Mouse (Mus musculus): ENCODE measurements around the gene Klf16. TPM values are rescaled to one million over a fixed set of nuclear protein-coding genes. Genes with fewer than 3 reads are reported as not detected.
A peak's percentile ranks its signal among the peaks of the same experiment; 100 is the strongest.

The Klf16 gene
- polyA plus RNA-seq, 1 experiment from 2014 or later, result 4.8 TPM

GRCm38 (mm10) chr10:80535711-80536110 lies 41.4 kb downstream of the Klf16 start:
- Histone ChIP-seq H3K27me3 (replicated peaks; ENCODE audit: control insufficient read depth, insufficient read depth, low read length) (peaks cover 20% of the 10 kb centered on the region), H3K4me2 (replicated peaks; ENCODE audit: low read depth) (peak overlapping the region; percentile 38; the same call in 1 of the 2 replicates), H3K9ac (ENCODE audit: low read depth, low read length) (no peak overlapping the region), H3K4me1 (replicated peaks; ENCODE audit: control insufficient read depth, insufficient read depth, low read length) (no peaks in the 10 kb centered on the region; the same call in 1 of the 2 replicates), H3K36me3 (ENCODE audit: control insufficient read depth, insufficient read depth) (no peaks in the 10 kb centered on the region), H3K9me3 (ENCODE audit: control insufficient read depth) (no peaks in the 10 kb centered on the region), H3K4me3 (ENCODE audit: low read depth, low read length) (peak overlapping the region; percentile 9; the same call in 1 of the 2 replicates), H3K27ac (ENCODE audit: low read depth, low read length) (no peak overlapping the region)
- no peak for ATAC-seq
- TF ChIP-seq CTCF (IDR thresholded peaks at IDR 0.05; ENCODE audit: low read depth), result no peak
- WGBS, result 16% methylated on average over 13 of the region's 13 CpGs

- no peak overlapping the region for H3K27ac ChIP-seq (ENCODE audit: low read depth, low read length)
- WGBS, result 8% methylated on average over 14 of the region's 14 CpGs
- peak overlapping the region; percentile 9; the same call in 1 of the 2 replicates for H3K4me3 ChIP-seq (ENCODE audit: low read depth, low read length)
- H3K4me1 ChIP-seq (replicated peaks; ENCODE audit: control insufficient read depth, insufficient read depth, low read length), result no peaks in the 10 kb centered on the region; the same call in 1 of the 2 replicates
- H3K9ac ChIP-seq (ENCODE audit: low read depth, low read length), result no peak overlapping the region
- peak overlapping the region; percentile 38 for H3K4me2 ChIP-seq (replicated peaks; ENCODE audit: low read depth)
- H3K27me3 ChIP-seq (replicated peaks; ENCODE audit: control insufficient read depth, insufficient read depth, low read length), result peaks cover 20% of the 10 kb centered on the region
- H3K9me3 ChIP-seq (ENCODE audit: control insufficient read depth), result no peaks in the 10 kb centered on the region
- TF ChIP-seq CTCF (IDR thresholded peaks at IDR 0.05; ENCODE audit: low read depth), result no peak
- no peaks in the 10 kb centered on the region for H3K36me3 ChIP-seq (ENCODE audit: control insufficient read depth, insufficient read depth)
- ATAC-seq, result no peak
Measured at GRCm38 (mm10) chr10:80535071-80535470, 42.0 kb downstream of the Klf16 start.

- WGBS, result 11% methylated on average over 7 of the region's 7 CpGs
- H3K27ac ChIP-seq (ENCODE audit: low read depth, low read length), result no peak overlapping the region
- H3K27me3 ChIP-seq (replicated peaks; ENCODE audit: control insufficient read depth, insufficient read depth, low read length), result peaks cover 20% of the 10 kb centered on the region
- H3K4me3 ChIP-seq (ENCODE audit: low read depth, low read length), result no peak overlapping the region
- no peaks in the 10 kb centered on the region; the same call in 1 of the 2 replicates for H3K4me1 ChIP-seq (replicated peaks; ENCODE audit: control insufficient read depth, insufficient read depth, low read length)
- no peak for TF ChIP-seq CTCF (IDR thresholded peaks at IDR 0.05; ENCODE audit: low read depth)
- H3K4me2 ChIP-seq (replicated peaks; ENCODE audit: low read depth), result no peak overlapping the region
- no peak overlapping the region for H3K9ac ChIP-seq (ENCODE audit: low read depth, low read length)
- no peaks in the 10 kb centered on the region for H3K9me3 ChIP-seq (ENCODE audit: control insufficient read depth)
- ATAC-seq, result 0 out of 2 replicates have a peak, but pooled peaks have one; percentile 31
- no peaks in the 10 kb centered on the region for H3K36me3 ChIP-seq (ENCODE audit: control insufficient read depth, insufficient read depth)
Measured at GRCm38 (mm10) chr10:80533704-80534103, 43.4 kb downstream of the Klf16 start.

GRCm38 (mm10) chr10:80532783-80533182 lies 44.3 kb downstream of the Klf16 start:
- Histone ChIP-seq H3K4me2 (replicated peaks; ENCODE audit: low read depth) (no peak overlapping the region), H3K9ac (ENCODE audit: low read depth, low read length) (no peak overlapping the region), H3K4me1 (replicated peaks; ENCODE audit: control insufficient read depth, insufficient read depth, low read length) (no peaks in the 10 kb centered on the region; the same call in 1 of the 2 replicates), H3K27ac (ENCODE audit: low read depth, low read length) (no peak overlapping the region), H3K36me3 (ENCODE audit: control insufficient read depth, insufficient read depth) (no peaks in the 10 kb centered on the region), H3K27me3 (replicated peaks; ENCODE audit: control insufficient read depth, insufficient read depth, low read length) (peaks cover 20% of the 10 kb centered on the region), H3K4me3 (ENCODE audit: low read depth, low read length) (no peak overlapping the region), H3K9me3 (ENCODE audit: control insufficient read depth) (no peaks in the 10 kb centered on the region)
- ATAC-seq, result no peak
- TF ChIP-seq CTCF (IDR thresholded peaks at IDR 0.05; ENCODE audit: low read depth), result no peak
- 89% methylated on average over 11 of the region's 11 CpGs for WGBS

DNA sequence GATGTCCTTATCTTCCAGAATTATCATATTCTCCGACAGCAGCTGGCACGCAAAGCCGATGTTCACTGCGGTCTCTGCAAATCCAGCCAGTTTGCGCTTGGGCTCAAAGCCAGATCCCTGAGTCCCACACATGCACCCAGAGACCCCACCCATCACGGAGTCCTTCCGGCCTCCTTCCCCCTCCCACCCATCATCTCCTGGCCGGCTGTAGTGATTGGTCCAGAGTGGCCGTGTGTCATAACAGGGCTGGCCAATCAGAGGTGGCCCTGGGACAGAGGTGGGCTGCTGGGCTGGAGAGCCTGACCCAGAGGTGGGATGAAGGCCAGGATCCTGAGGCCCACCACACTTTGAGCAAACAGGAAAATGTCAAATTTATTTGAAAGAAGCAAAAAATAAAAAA lies 50.9 kb downstream of the Klf16 start:
- Histone ChIP-seq H3K27me3 (replicated peaks; ENCODE audit: control insufficient read depth, insufficient read depth, low read length) (no peaks in the 10 kb centered on the region), H3K4me2 (replicated peaks; ENCODE audit: low read depth) (no peak overlapping the region), H3K9me3 (ENCODE audit: control insufficient read depth) (no peaks in the 10 kb centered on the region), H3K4me1 (replicated peaks; ENCODE audit: control insufficient read depth, insufficient read depth, low read length) (no peaks in the 10 kb centered on the region), H3K36me3 (ENCODE audit: control insufficient read depth, insufficient read depth) (no peaks in the 10 kb centered on the region), H3K27ac (ENCODE audit: low read depth, low read length) (no peak overlapping the region), H3K9ac (ENCODE audit: low read depth, low read length) (no peak overlapping the region), H3K4me3 (ENCODE audit: low read depth, low read length) (no peak overlapping the region)
- ATAC-seq, result peak; percentile 46; the same call in 1 of the 2 replicates
- TF ChIP-seq CTCF (IDR thresholded peaks at IDR 0.05; ENCODE audit: low read depth), result no peak
- WGBS, result 30% methylated on average over 9 of the region's 9 CpGs

DNA sequence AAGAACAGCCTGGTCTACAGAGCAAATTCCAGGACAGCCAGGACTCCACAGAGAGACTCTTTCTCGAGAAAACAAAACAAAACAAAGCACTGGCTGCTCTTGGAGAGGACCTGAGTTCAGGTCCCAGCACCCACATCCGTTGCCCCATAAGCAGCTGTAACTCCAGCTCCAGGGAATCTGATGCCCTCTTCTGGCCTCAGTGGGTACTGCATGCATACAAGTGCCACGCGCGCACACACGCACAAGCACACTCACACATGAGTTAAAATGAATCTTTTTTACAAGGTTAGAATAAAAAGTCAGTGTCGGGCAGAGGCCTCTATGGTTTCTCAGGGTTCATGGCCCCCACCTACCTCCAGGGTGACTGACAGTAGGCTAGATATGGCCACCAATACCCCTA lies 53.8 kb downstream of the Klf16 start:
- Histone ChIP-seq H3K4me2 (replicated peaks; ENCODE audit: low read depth) (no peak overlapping the region), H3K9me3 (ENCODE audit: control insufficient read depth) (no peaks in the 10 kb centered on the region), H3K27ac (ENCODE audit: low read depth, low read length) (no peak overlapping the region), H3K4me3 (ENCODE audit: low read depth, low read length) (no peak overlapping the region), H3K4me1 (replicated peaks; ENCODE audit: control insufficient read depth, insufficient read depth, low read length) (no peaks in the 10 kb centered on the region), H3K27me3 (replicated peaks; ENCODE audit: control insufficient read depth, insufficient read depth, low read length) (peaks cover 3% of the 10 kb centered on the region; the same call in 1 of the 2 replicates), H3K36me3 (ENCODE audit: control insufficient read depth, insufficient read depth) (no peaks in the 10 kb centered on the region), H3K9ac (ENCODE audit: low read depth, low read length) (no peak overlapping the region)
- ATAC-seq, result no peak
- TF ChIP-seq CTCF (IDR thresholded peaks at IDR 0.05; ENCODE audit: low read depth), result peak; percentile 51
- 91% methylated on average over 7 of the region's 7 CpGs for WGBS

DNA sequence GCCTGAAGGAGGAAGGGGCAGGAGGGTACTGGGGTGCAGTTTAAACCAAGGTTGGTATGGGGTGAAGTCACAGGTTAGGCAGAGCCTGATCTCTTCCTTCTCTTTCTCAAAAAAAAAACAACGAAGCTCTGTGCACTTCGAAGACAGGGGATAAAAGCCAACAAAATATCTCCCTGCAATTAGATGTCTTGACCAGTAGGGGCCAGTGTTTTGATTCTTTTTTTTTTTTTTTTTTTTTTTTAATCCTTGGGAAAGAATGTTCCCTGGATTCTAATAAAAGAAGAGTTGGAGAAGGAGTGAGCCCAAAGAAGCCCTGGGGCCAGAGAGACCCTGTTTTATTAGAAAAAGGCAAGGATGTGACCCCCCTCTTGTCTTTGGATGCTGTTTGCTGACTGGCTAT lies 57.8 kb downstream of the Klf16 start:
- H3K27me3 ChIP-seq (replicated peaks; ENCODE audit: control insufficient read depth, insufficient read depth, low read length), result peaks cover 13% of the 10 kb centered on the region
- no peak for ATAC-seq
- no peaks in the 10 kb centered on the region for H3K4me1 ChIP-seq (replicated peaks; ENCODE audit: control insufficient read depth, insufficient read depth, low read length)
- TF ChIP-seq CTCF (IDR thresholded peaks at IDR 0.05; ENCODE audit: low read depth), result peak; percentile 41
- no peak overlapping the region for H3K4me2 ChIP-seq (replicated peaks; ENCODE audit: low read depth)
- no peaks in the 10 kb centered on the region for H3K9me3 ChIP-seq (ENCODE audit: control insufficient read depth)
- H3K27ac ChIP-seq (ENCODE audit: low read depth, low read length), result no peak overlapping the region
- no peak overlapping the region for H3K4me3 ChIP-seq (ENCODE audit: low read depth, low read length)
- no peak overlapping the region for H3K9ac ChIP-seq (ENCODE audit: low read depth, low read length)
- H3K36me3 ChIP-seq (ENCODE audit: control insufficient read depth, insufficient read depth), result no peaks in the 10 kb centered on the region
- 79% methylated on average over 2 of the region's 2 CpGs for WGBS

Small RNA genes within 50 kb of the gene (microRNA-seq; reads per million reads assigned to microRNA genes)
- gene Mir6912, result not detected

Other genes with a start within 250 kb of the Klf16 start
- 13.1 and 18.8 TPM in 2 replicates for gene Pcsk4, start 247.8 kb downstream of the Klf16 start, polyA plus RNA-seq (2015; fragmentation: Nextera tagmentation; extraction: Ambion mirVana)
- 261 and 282 TPM in 2 replicates for gene Reep6, start 247.4 kb downstream of the Klf16 start, polyA plus RNA-seq (2015; fragmentation: Nextera tagmentation; extraction: Ambion mirVana)
- 46.7 and 50.4 TPM in 2 replicates for gene Adamtsl5, start 228.9 kb downstream of the Klf16 start, polyA plus RNA-seq (2015; fragmentation: Nextera tagmentation; extraction: Ambion mirVana)
- gene Plk5, start 220.9 kb downstream of the Klf16 start, polyA plus RNA-seq (2015; fragmentation: Nextera tagmentation; extraction: Ambion mirVana), result 0.09 and 0.20 TPM in 2 replicates
- 3.2 and 4.2 TPM in 2 replicates for gene Mex3d, start 189.7 kb downstream of the Klf16 start, polyA plus RNA-seq (2015; fragmentation: Nextera tagmentation; extraction: Ambion mirVana)
- 48.0 and 51.0 TPM in 2 replicates for gene Mbd3, start 177.8 kb downstream of the Klf16 start, polyA plus RNA-seq (2015; fragmentation: Nextera tagmentation; extraction: Ambion mirVana)
- gene Uqcr11, start 170.5 kb downstream of the Klf16 start, polyA plus RNA-seq (2015; fragmentation: Nextera tagmentation; extraction: Ambion mirVana), result 1,032 and 1,082 TPM in 2 replicates
- 34.1 and 34.5 TPM in 2 replicates for gene Tcf3, start 143.7 kb downstream of the Klf16 start, polyA plus RNA-seq (2015; fragmentation: Nextera tagmentation; extraction: Ambion mirVana)
- gene Onecut3, start 82.5 kb downstream of the Klf16 start, polyA plus RNA-seq (2015; fragmentation: Nextera tagmentation; extraction: Ambion mirVana), result 0.05 and 0.09 TPM in 2 replicates
- 0.03 TPM in 2 replicates for gene Atp8b3, start 38.2 kb downstream of the Klf16 start, polyA plus RNA-seq (2015; fragmentation: Nextera tagmentation; extraction: Ambion mirVana)
- 9.1 and 10.1 TPM in 2 replicates for gene Rexo1, start 15.8 kb downstream of the Klf16 start, polyA plus RNA-seq (2015; fragmentation: Nextera tagmentation; extraction: Ambion mirVana)
- 116 and 117 TPM in 2 replicates for gene Abhd17a, start 13.0 kb upstream of the Klf16 start, polyA plus RNA-seq (2015; fragmentation: Nextera tagmentation; extraction: Ambion mirVana)
- 86.5 and 88.5 TPM in 2 replicates for gene Scamp4, start 25.6 kb upstream of the Klf16 start, polyA plus RNA-seq (2015; fragmentation: Nextera tagmentation; extraction: Ambion mirVana)
- 5.4 and 6.6 TPM in 2 replicates for gene Adat3, start 25.6 kb upstream of the Klf16 start, polyA plus RNA-seq (2015; fragmentation: Nextera tagmentation; extraction: Ambion mirVana)
- gene Gm49322, start 28.7 kb upstream of the Klf16 start, polyA plus RNA-seq (2015; fragmentation: Nextera tagmentation; extraction: Ambion mirVana), result 2.3 and 2.6 TPM in 2 replicates
- gene Csnk1g2, start 45.5 kb upstream of the Klf16 start, polyA plus RNA-seq (2015; fragmentation: Nextera tagmentation; extraction: Ambion mirVana), result 97.5 and 99.2 TPM in 2 replicates
- 21.5 and 23.5 TPM in 2 replicates for gene Btbd2, start 79.8 kb upstream of the Klf16 start, polyA plus RNA-seq (2015; fragmentation: Nextera tagmentation; extraction: Ambion mirVana)
- gene Mknk2, start 100.8 kb upstream of the Klf16 start, polyA plus RNA-seq (2015; fragmentation: Nextera tagmentation; extraction: Ambion mirVana), result 38.4 and 38.6 TPM in 2 replicates
- 14.4 and 15.4 TPM in 2 replicates for gene Mob3a, start 124.7 kb upstream of the Klf16 start, polyA plus RNA-seq (2015; fragmentation: Nextera tagmentation; extraction: Ambion mirVana)
- gene Izumo4, start 124.9 kb upstream of the Klf16 start, polyA plus RNA-seq (2015; fragmentation: Nextera tagmentation; extraction: Ambion mirVana), result 12.2 and 14.4 TPM in 2 replicates
- gene Ap3d1, start 164.9 kb upstream of the Klf16 start, polyA plus RNA-seq (2015; fragmentation: Nextera tagmentation; extraction: Ambion mirVana), result 41.3 and 49.5 TPM in 2 replicates
- gene Dot1l, start 177.9 kb upstream of the Klf16 start, polyA plus RNA-seq (2015; fragmentation: Nextera tagmentation; extraction: Ambion mirVana), result 6.2 and 7.6 TPM in 2 replicates
- 35.5 and 39.0 TPM in 2 replicates for gene Sf3a2, start 220.9 kb upstream of the Klf16 start, polyA plus RNA-seq (2015; fragmentation: Nextera tagmentation; extraction: Ambion mirVana)
- 60.9 and 61.8 TPM in 2 replicates for gene Plekhj1, start 221.3 kb upstream of the Klf16 start, polyA plus RNA-seq (2015; fragmentation: Nextera tagmentation; extraction: Ambion mirVana)
- not detected in 2 replicates for gene Amh, start 227.9 kb upstream of the Klf16 start, polyA plus RNA-seq (2015; fragmentation: Nextera tagmentation; extraction: Ambion mirVana)
- 0.35 and 0.42 TPM in 2 replicates for gene Jsrp1, start 236.2 kb upstream of the Klf16 start, polyA plus RNA-seq (2015; fragmentation: Nextera tagmentation; extraction: Ambion mirVana)
- gene Oaz1, start 249.3 kb upstream of the Klf16 start, polyA plus RNA-seq (2015; fragmentation: Nextera tagmentation; extraction: Ambion mirVana), result 1,008 and 1,019 TPM in 2 replicates